Mouse (Mus musculus) E14TG2a.4 (cell line): Measurements from ENCODE around the gene Grcc10.

Experiments
- H3K27me3 ChIP-seq: 2 replicates; pipeline ENCODE4 v1.6.1; 2014; ENCODE audit warnings: low read length, control low read depth; ENCODE audit not compliant: insufficient read depth
- H3K36me3 ChIP-seq: 2 replicates; pipeline ENCODE4 v1.6.1; 2014; ENCODE audit warnings: low read length, control low read depth; ENCODE audit not compliant: insufficient read depth
- H3K4me1 ChIP-seq: replicated peaks from 2 replicates; pipeline ENCODE4 v1.6.1; 2014; ENCODE audit warnings: low read depth, low read length, control low read depth
- H3K4me3 ChIP-seq: replicated peaks from 2 replicates; pipeline ENCODE4 v1.5.1; 2014; ENCODE audit warnings: mild to moderate bottlenecking, low read length
- H3K9me3 ChIP-seq: 2 replicates; pipeline ENCODE4 v1.6.1; 2014; ENCODE audit warnings: low read length, control low read depth
- CTCF ChIP-seq: conservative IDR thresholded peaks from 2 replicates; pipeline ENCODE4 v1.5.1; 2014; ENCODE audit warnings: low read length
- NANOG ChIP-seq: IDR thresholded peaks from 2 replicates; pipeline ENCODE4 v1.6.1; 2014; ENCODE audit warnings: borderline replicate concordance, low read length, mixed read lengths
- POU5F1 ChIP-seq: IDR thresholded peaks from 2 replicates; pipeline ENCODE4 v1.6.1; 2014; ENCODE audit warnings: low read length, borderline replicate concordance

Gene Grcc10

DNA sequence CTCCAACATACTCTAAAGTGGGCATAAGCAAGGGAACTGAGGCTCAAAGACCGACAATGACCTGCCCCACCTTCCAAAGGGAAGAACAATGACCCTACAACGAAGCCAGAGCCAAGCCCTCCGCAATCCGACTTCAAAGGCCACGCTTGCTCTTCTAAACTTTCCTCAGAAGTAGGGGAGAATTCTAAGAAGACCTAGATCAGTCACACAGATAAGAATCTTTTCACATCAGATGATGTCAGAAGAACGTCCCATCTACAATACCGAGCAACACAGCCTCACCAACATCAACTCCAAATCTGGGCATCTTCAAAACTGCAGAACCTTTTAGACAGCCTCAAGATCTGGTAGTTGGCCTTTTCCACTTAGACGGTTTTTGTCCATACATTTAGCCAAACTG lies 9.2 kb upstream of the Grcc10 start:
- Histone ChIP-seq H3K27me3 (peaks cover 11% of the 10 kb centered on the region), H3K36me3 (peaks cover 29% of the 10 kb centered on the region), H3K4me1 (peaks cover 78% of the 10 kb centered on the region), H3K4me3 (no peak overlapping the region), H3K9me3 (no peaks in the 10 kb centered on the region)
- TF ChIP-seq POU5F1: no peak
- no peak for TF ChIP-seq NANOG
- no peak for TF ChIP-seq CTCF

- no peak for TF ChIP-seq CTCF
- TF ChIP-seq POU5F1: no peak
- TF ChIP-seq NANOG: no peak
- H3K4me3 ChIP-seq: peak overlapping the region; percentile 82
Observed at GRCm38 (mm10) chr6:124746654-124747632, 5.8 kb upstream of the Grcc10 start.

GRCm38 (mm10) chr6:124746296-124746605 lies 5.1 kb upstream of the Grcc10 start:
- Histone ChIP-seq H3K27me3 (peaks cover 11% of the 10 kb centered on the region), H3K36me3 (peaks cover 50% of the 10 kb centered on the region), H3K4me1 (peaks cover 82% of the 10 kb centered on the region), H3K9me3 (no peaks in the 10 kb centered on the region), H3K4me3 (peak overlapping the region; percentile 82)
- no peak for TF ChIP-seq POU5F1
- TF ChIP-seq CTCF: no peak
- TF ChIP-seq NANOG: no peak

More at GRCm38 (mm10) chr6:124746654-124747632, 5.8 kb upstream of the Grcc10 start:
- H3K4me1 ChIP-seq: peaks cover 77% of the 10 kb centered on the region
- peaks cover 11% of the 10 kb centered on the region for H3K27me3 ChIP-seq
- peaks cover 50% of the 10 kb centered on the region for H3K36me3 ChIP-seq
- no peaks in the 10 kb centered on the region for H3K9me3 ChIP-seq

DNA sequence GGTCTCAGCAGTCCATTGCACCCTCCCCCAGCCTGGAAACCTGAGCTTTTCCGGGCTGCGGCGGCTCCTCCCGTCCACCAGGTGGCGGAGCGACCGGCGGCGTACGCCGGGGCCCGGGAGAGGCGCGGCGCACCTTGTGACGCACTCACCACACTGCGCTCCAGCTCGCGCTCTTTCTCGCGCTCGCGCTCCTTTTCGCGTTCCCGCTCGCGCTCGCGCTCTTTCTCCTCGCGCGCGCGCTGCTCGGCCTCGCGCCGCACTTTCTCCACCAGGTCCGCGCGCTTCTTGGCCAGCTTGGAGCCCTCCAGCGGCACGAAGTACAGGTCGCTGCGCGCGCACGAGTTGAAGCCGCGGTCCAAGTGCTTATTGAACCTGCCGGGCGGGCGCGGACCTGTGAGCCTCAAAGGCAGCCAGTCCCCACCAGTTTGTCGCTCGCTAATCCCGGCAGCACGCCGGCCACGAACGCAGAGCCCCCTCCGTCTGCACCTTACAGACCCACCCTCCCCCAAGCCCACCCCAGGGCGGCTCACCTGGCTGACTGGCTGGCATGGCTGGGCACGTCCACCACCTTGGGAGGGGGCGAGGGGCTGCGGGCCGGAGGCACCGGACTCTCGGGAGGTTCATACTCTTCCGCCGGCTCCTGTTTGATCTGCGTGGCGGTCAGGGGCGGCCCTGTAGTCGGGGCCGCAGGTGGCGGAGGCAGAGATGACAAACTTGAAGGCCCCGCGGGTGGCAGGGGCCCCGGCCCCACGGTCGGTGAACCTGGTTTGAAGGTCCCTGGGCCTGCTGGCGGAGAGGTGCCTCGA lies 4.5 kb upstream of the Grcc10 start:
- Histone ChIP-seq H3K9me3 (no peaks in the 10 kb centered on the region), H3K4me3 (peak overlapping the region; percentile 82), H3K27me3 (peaks cover 11% of the 10 kb centered on the region), H3K4me1 (peaks cover 82% of the 10 kb centered on the region), H3K36me3 (peaks cover 50% of the 10 kb centered on the region)
- no peak for TF ChIP-seq CTCF
- no peak for TF ChIP-seq POU5F1
- no peak for TF ChIP-seq NANOG

- H3K36me3 ChIP-seq: peaks cover 45% of the 10 kb centered on the region
- H3K4me1 ChIP-seq: peaks cover 80% of the 10 kb centered on the region
- H3K4me3 ChIP-seq: peak overlapping the region; percentile 82
- H3K27me3 ChIP-seq: peaks cover 7% of the 10 kb centered on the region
- H3K9me3 ChIP-seq: no peaks in the 10 kb centered on the region
- TF ChIP-seq CTCF: no peak
- no peak for TF ChIP-seq NANOG
- no peak for TF ChIP-seq POU5F1
Observed at GRCm38 (mm10) chr6:124744755-124745321, 3.7 kb upstream of the Grcc10 start.

GRCm38 (mm10) chr6:124743647-124744046 lies 2.5 kb upstream of the Grcc10 start:
- TF ChIP-seq CTCF (no peak), NANOG (no peak), POU5F1 (no peak)
- Histone ChIP-seq H3K27me3 (peaks cover 7% of the 10 kb centered on the region), H3K9me3 (no peaks in the 10 kb centered on the region), H3K4me1 (peaks cover 80% of the 10 kb centered on the region), H3K36me3 (peaks cover 35% of the 10 kb centered on the region), H3K4me3 (no peak overlapping the region)

DNA sequence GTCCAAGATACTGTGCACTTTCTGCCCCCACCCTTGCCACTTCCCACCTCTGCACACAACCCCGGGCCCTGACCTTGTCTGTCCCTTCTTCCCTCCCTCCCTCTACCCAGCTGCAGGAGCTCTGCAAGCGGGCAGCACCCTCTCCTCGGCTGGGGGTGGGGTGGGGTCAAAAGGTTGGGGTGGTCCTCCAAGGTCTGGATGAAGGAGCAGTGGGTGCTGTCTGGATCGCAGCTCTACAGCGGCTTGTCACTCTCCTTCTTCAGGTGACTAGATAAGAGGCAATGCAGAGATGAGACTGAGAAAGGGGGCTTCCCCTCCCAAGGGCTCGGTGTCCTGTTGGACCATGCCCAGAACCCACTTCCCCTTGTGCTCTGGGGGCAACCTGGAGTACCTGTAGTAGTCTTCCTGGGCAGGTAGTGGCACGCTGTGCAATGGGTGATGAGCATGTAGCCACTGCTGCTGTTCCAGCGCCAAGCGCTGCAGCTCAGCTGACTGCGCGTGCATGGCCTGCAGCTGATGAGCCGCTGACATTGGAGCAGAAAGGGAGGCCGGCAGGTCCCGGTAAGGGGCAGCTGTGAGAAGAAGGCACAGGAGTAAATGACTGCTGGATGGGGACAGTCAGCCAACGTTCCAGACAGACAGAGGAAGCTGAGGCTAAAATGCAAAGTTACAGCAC lies 1.8 kb upstream of the Grcc10 start:
- peaks cover 30% of the 10 kb centered on the region for H3K36me3 ChIP-seq

DNA sequence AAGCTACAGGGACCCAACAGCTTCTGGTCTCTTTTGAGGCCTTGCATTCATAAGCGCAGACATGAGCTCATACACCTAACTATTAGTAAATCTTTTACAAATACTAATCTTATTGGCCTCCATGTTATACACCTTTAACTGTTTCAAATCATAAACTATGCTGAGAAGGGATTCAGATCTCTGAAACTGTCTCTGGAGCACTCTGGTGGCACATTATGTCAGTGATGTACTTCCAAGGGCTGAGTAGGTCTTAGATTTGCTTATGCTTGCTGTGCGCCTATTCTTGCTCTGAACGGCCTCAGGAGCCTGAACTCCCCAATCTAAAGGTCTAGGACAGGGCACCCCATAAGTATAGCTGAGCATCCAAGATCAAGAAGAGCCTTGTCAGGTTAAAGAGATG lies 668 bp upstream of the Grcc10 start:
- peaks cover 23% of the 10 kb centered on the region for H3K36me3 ChIP-seq
- peaks cover 4% of the 10 kb centered on the region for H3K27me3 ChIP-seq
- H3K9me3 ChIP-seq: no peaks in the 10 kb centered on the region
- peaks cover 80% of the 10 kb centered on the region for H3K4me1 ChIP-seq
- no peak for TF ChIP-seq POU5F1
- no peak for TF ChIP-seq CTCF
- TF ChIP-seq NANOG: no peak
- H3K4me3 ChIP-seq: peak overlapping the region; percentile 37

More for the DNA sequence above, 1.8 kb upstream of the Grcc10 start:
- H3K4me1 ChIP-seq: peaks cover 80% of the 10 kb centered on the region
- no peak overlapping the region; the same call in 1 of the 2 replicates for H3K4me3 ChIP-seq
- TF ChIP-seq POU5F1 (no peak), NANOG (no peak), CTCF (no peak)
- peaks cover 7% of the 10 kb centered on the region for H3K27me3 ChIP-seq
- H3K9me3 ChIP-seq: no peaks in the 10 kb centered on the region
